Comparison of ENCODE assay signal across 15 mouse cellular contexts in the genomic region with DNA sequence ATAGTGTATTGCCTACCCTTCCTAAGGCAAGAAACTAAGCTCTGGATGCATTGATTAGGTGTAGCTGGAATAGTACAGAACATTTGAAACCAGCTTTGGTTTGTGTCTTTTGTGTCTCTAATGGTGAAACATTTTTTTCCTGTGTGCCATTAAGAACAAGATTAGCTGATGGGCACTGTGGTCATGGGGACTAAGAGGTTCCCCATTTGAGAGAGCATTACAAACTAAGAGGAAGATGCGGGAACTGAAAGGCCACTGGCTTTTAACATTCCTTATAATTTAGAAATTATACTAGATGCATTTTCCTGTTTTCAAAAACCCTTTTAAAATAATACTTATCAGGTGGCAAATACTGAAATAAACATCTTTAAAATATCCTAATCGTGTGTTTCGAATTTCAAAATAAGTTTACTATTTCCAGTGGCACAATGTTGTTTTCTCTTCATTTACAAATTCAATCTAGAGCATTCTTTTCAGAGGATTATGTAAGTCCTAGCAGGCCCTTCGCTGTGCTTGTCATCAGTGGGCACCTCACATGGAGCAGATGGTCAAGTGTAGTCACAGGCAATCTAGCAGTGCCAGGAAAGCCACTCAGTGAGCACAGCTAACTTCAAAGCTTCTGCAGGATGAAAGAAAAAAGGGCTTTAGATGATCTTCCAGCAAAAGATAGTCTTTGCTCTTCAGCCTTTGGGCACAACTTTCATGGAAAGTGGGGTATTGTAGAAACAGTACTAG.
DNase-seq lines count a peak whose midpoint lies in the region; ATAC-seq lines count a peak whose summit lies in the region.
"Had no signal": no experiment of that assay in that cellular context is flagged by ENCODE, and none has a peak within 500 bp of the region (broad histone marks: within the 10 kb centered on the region; RNA-seq: fewer than 3 reads in every experiment).

No protein-coding gene starts in this region.

- no peak overlapping the region for H3K4me3 ChIP-seq in macrophage (ENCODE audit: inconsistent target)
- no peak overlapping the region for H3K4me3 ChIP-seq in hindbrain, embryonic 13.5 days
- H3K4me3 ChIP-seq: embryonic facial prominence, embryonic 15.5 days; forebrain, embryonic 10.5 days; heart, adult 2 months; limb, embryonic 15.5 days; midbrain, embryonic 12.5 days had no signal

- no peaks in the 10 kb centered on the region for H3K36me3 ChIP-seq in macrophage (ENCODE audit: inconsistent target)
- H3K36me3 ChIP-seq in hindbrain, embryonic 13.5 days: no peaks in the 10 kb centered on the region
- H3K36me3 ChIP-seq: embryonic facial prominence, embryonic 15.5 days; forebrain, embryonic 10.5 days; limb, embryonic 15.5 days; midbrain, embryonic 12.5 days had no signal

- no peak overlapping the region for H3K4me2 ChIP-seq in hindbrain, embryonic 13.5 days
- H3K4me2 ChIP-seq: embryonic facial prominence, embryonic 15.5 days; limb, embryonic 15.5 days; midbrain, embryonic 12.5 days had no signal

- peak overlapping the region; percentile 21 for H3K27ac ChIP-seq in macrophage
- no peak overlapping the region for H3K27ac ChIP-seq in hindbrain, embryonic 13.5 days
- H3K27ac ChIP-seq: embryonic facial prominence, embryonic 15.5 days; forebrain, embryonic 10.5 days; heart, adult 2 months; limb, embryonic 15.5 days; midbrain, embryonic 12.5 days had no signal

- H3K27me3 ChIP-seq in hindbrain, embryonic 13.5 days: no peaks in the 10 kb centered on the region
- H3K27me3 ChIP-seq: embryonic facial prominence, embryonic 15.5 days; limb, embryonic 15.5 days; midbrain, embryonic 12.5 days had no signal

- 69% methylated on average over 4 of the region's 4 CpGs for WGBS in macrophage (ENCODE audit: missing documents)
- 87% methylated on average over 4 of the region's 4 CpGs for WGBS in hindbrain, embryonic 13.5 days

- H3K9me3 ChIP-seq in hindbrain, embryonic 13.5 days: no peaks in the 10 kb centered on the region
- H3K9me3 ChIP-seq: embryonic facial prominence, embryonic 15.5 days; forebrain, embryonic 10.5 days; limb, embryonic 15.5 days; midbrain, embryonic 12.5 days had no signal

- peak; percentile 9 for DNase-seq in layer of hippocampus, adult 11-12 months (ENCODE audit: low spot score)
- no peak for DNase-seq in layer of hippocampus, postnatal 10 days (ENCODE audit: low spot score in 2 of 2)
- peak; percentile 50 for DNase-seq in cerebellum, adult 11 months
- peak; percentile 76 for DNase-seq in cerebellum, adult 9-10 months
- no peak for DNase-seq in kidney, postnatal 14 days
- DNase-seq: adrenal gland, postnatal 10 days; B cell, adult 2 months; heart, adult 2 months; liver, postnatal 0 days had no signal

- no peaks in the 10 kb centered on the region for H3K79me2 ChIP-seq in macrophage (ENCODE audit: inconsistent target)

- ATAC-seq in hindbrain, embryonic 13.5 days (ENCODE audit: low FRiP score): no peak
- ATAC-seq: liver, postnatal 0 days had no signal

- no peaks in the 10 kb centered on the region for H3K4me1 ChIP-seq in hindbrain, embryonic 13.5 days (replicated peaks)
- H3K4me1 ChIP-seq: embryonic facial prominence, embryonic 15.5 days; forebrain, embryonic 10.5 days; limb, embryonic 15.5 days; midbrain, embryonic 12.5 days had no signal

- no peak overlapping the region for H3K9ac ChIP-seq in hindbrain, embryonic 13.5 days
- H3K9ac ChIP-seq: embryonic facial prominence, embryonic 15.5 days; limb, embryonic 15.5 days; liver, postnatal 0 days; midbrain, embryonic 12.5 days had no signal

Comparison
In these comparisons a context has a peak if more than half of its experiments do, and no peak if none do; other contexts are left out.
1. DNase-seq: peak in layer of hippocampus, adult 11-12 months (single experiment), cerebellum, adult 11 months (single experiment) and cerebellum, adult 9-10 months (single experiment); none in layer of hippocampus, postnatal 10 days (0 of 2) and kidney, postnatal 14 days (single experiment).